Mouse (Mus musculus) Patski (cell line): ENCODE measurements around the gene Hdac5. TPM values are rescaled to one million over a fixed set of nuclear protein-coding genes. Genes with fewer than 3 reads are reported as not detected.

Experiments used
- ATAC-seq: fragments of 100-300 bp; one replicate; pipeline ENCODE4 v1.8.0; 2021
- CTCF ChIA-PET: fragments of 350-600 bp; sonication (Branson Sonifier 250); formaldehyde crosslinking; loops from one replicate; lab custom pipeline; 2022; ENCODE audit warnings: inconsistent platforms; lab: Charles Lee
- POLR2A ChIA-PET: fragments of 350-600 bp; sonication (Branson Sonifier 250); formaldehyde crosslinking; loops from one replicate; lab custom pipeline; 2022; ENCODE audit warnings: antibody characterized with exemption, inconsistent platforms; lab: Charles Lee
- DNase-seq: peaks from one replicate; pipeline ENCODE4 v3.0.0-alpha.2; 2011; ENCODE audit warnings: low read depth, low spot score
- H3K27me3 ChIP-seq: fragments of 371-371 bp; one replicate; pipeline ENCODE4 v1.5.1; 2021
- CTCF ChIP-seq: fragments of 100-300 bp; IDR thresholded peaks from one replicate; pipeline ENCODE4 v1.5.1; 2021
- in situ Hi-C: fragments of 300-500 bp; cut with MboI; formaldehyde crosslinking; loops from 3 replicates; pipeline ENCODE4 v1.11.1; 2018; ENCODE audit warnings: low pct_unique_long_range_greater_than_20kb, mixed read lengths
- polyA plus RNA-seq: library from polyadenylated mRNA; unstranded; gene quantifications from one replicate; pipeline ENCODE4 v1.2.3, GENCODE M21; 2021

Gene Hdac5
- polyA plus RNA-seq, 1 experiment from 2014 or later, result 63.8 TPM

- CTCF ChIA-PET, result no interaction called here
- TF ChIP-seq CTCF, result no peak
- no peak for DNase-seq
- in situ Hi-C loops, result loop anchor here (5.0 kb wide), 2 partner anchors 33 to 83 kb away; no protein-coding TSS in a partner anchor
- POLR2A ChIA-PET, result no interaction called here
- H3K27me3 ChIP-seq, result no peaks in the 10 kb centered on the region
- no peak for ATAC-seq
Observed at GRCm38 (mm10) chr11:102193657-102194440, 36.1 kb downstream of the Hdac5 start.

GRCm38 (mm10) chr11:102190848-102191247 lies 39.1 kb downstream of the Hdac5 start:
- ATAC-seq (no peak), DNase-seq (no peak)
- CTCF ChIA-PET, result interaction anchor here (0.7 kb wide), 1 partner anchor 33 kb away, joined by 3 read pairs; no protein-coding TSS in a partner anchor
- no peak for TF ChIP-seq CTCF
- POLR2A ChIA-PET, result interaction anchor here (0.6 to 0.9 kb wide), 3 partner anchors 12 to 27 kb away, joined by 3 to 4 read pairs (median 3); no protein-coding TSS in a partner anchor
- in situ Hi-C loops, result loop anchor here (5.0 kb wide), 2 partner anchors 36 to 86 kb away; no protein-coding TSS in a partner anchor
- no peaks in the 10 kb centered on the region for H3K27me3 ChIP-seq

- no peak for DNase-seq
Observed at GRCm38 (mm10) chr11:102189461-102190436, 40.2 kb downstream of the Hdac5 start, which contains the start of gene G6pc3. Gene G6pc3 (plus strand): TSS chr11:102189620.

GRCm38 (mm10) chr11:102188980-102189379 lies 41.0 kb downstream of the Hdac5 start:
- ATAC-seq (no peak), DNase-seq (no peak)
- no peaks in the 10 kb centered on the region for H3K27me3 ChIP-seq
- TF ChIP-seq CTCF, result no peak
- ChIA-PET CTCF (no interaction called here), POLR2A (interaction anchor here (1.3 kb wide), 1 partner anchor 11 kb away, joined by 5 read pairs; no protein-coding TSS in a partner anchor)
- in situ Hi-C loops, result no loop called here

More at GRCm38 (mm10) chr11:102189461-102190436, 40.2 kb downstream of the Hdac5 start, which contains the start of gene G6pc3:
- POLR2A ChIA-PET, result interaction anchor here (0.8 to 1.3 kb wide), 3 partner anchors 11 to 28 kb away, joined by 3 to 5 read pairs (median 3); no protein-coding TSS in a partner anchor
- ATAC-seq, result peak; percentile 48
- in situ Hi-C loops, result loop anchor here (5.0 kb wide), 2 partner anchors 38 to 88 kb away; no protein-coding TSS in a partner anchor
- CTCF ChIA-PET, result no interaction called here
- no peaks in the 10 kb centered on the region for H3K27me3 ChIP-seq
- TF ChIP-seq CTCF, result no peak

- no peaks in the 10 kb centered on the region for H3K27me3 ChIP-seq
- ATAC-seq (no peak), DNase-seq (no peak)
- no peak for TF ChIP-seq CTCF
- ChIA-PET POLR2A (no interaction called here), CTCF (interaction anchor here (1.0 kb wide), 1 partner anchor 29 kb away, joined by 3 read pairs; no protein-coding TSS in a partner anchor)
- in situ Hi-C loops, result no loop called here
Observed at GRCm38 (mm10) chr11:102186235-102186634, 43.7 kb downstream of the Hdac5 start.

GRCm38 (mm10) chr11:102185677-102186076 lies 44.3 kb downstream of the Hdac5 start:
- H3K27me3 ChIP-seq, result no peaks in the 10 kb centered on the region
- CTCF ChIA-PET, result interaction anchor here (1.0 to 1.3 kb wide), 2 partner anchors 12 to 29 kb away, joined by 3 read pairs; no protein-coding TSS in a partner anchor
- POLR2A ChIA-PET, result interaction anchor here (1.1 kb wide), 1 partner anchor 231 kb away, joined by 3 read pairs; no protein-coding TSS in a partner anchor
- no peak for TF ChIP-seq CTCF
- ATAC-seq, result no peak
- no peak for DNase-seq
- in situ Hi-C loops, result no loop called here

- H3K27me3 ChIP-seq, result no peaks in the 10 kb centered on the region
- ATAC-seq (peak; percentile 66), DNase-seq (no peak)
- in situ Hi-C loops, result no loop called here
- POLR2A ChIA-PET, result interaction anchor here (1.1 kb wide), 1 partner anchor 232 kb away, joined by 3 read pairs; no protein-coding TSS in a partner anchor
- no peak for TF ChIP-seq CTCF
- CTCF ChIA-PET, result interaction anchor here (0.8 to 1.3 kb wide), 2 partner anchors 11 to 15 kb away, joined by 3 to 5 read pairs; no protein-coding TSS in a partner anchor
Observed at GRCm38 (mm10) chr11:102184646-102185495, 45.1 kb downstream of the Hdac5 start, which contains the start of gene Lsm12. Gene Lsm12 (minus strand): TSS chr11:102185296.

- in situ Hi-C loops, result no loop called here
- POLR2A ChIA-PET, result interaction anchor here (0.6 kb wide), 1 partner anchor 1062 kb away, joined by 8 read pairs; no protein-coding TSS in a partner anchor
Observed at GRCm38 (mm10) chr11:102184253-102184645, 45.7 kb downstream of the Hdac5 start.

GRCm38 (mm10) chr11:102179836-102180235 lies 50.1 kb downstream of the Hdac5 start:
- no peaks in the 10 kb centered on the region for H3K27me3 ChIP-seq
- DNase-seq (no peak), ATAC-seq (no peak)
- ChIA-PET POLR2A (no interaction called here), CTCF (interaction anchor here (1.9 to 2.1 kb wide), 4 partner anchors 10 to 43 kb away, joined by 6 to 9 read pairs (median 8); partner anchors contain the start of gene Tmem101)
- in situ Hi-C loops, result no loop called here
- no peak for TF ChIP-seq CTCF

More at GRCm38 (mm10) chr11:102184253-102184645, 45.7 kb downstream of the Hdac5 start:
- CTCF ChIA-PET, result interaction anchor here (0.8 kb wide), 1 partner anchor 15 kb away, joined by 5 read pairs; no protein-coding TSS in a partner anchor
- ATAC-seq (no peak), DNase-seq (no peak)
- TF ChIP-seq CTCF, result no peak
- H3K27me3 ChIP-seq, result no peaks in the 10 kb centered on the region
